Mouse (Mus musculus) hindbrain, embryonic 14.5 days (tissue): ENCODE measurements around the gene Gm49387. TPM values are rescaled to one million over a fixed set of nuclear protein-coding genes. Genes with fewer than 3 reads are reported as not detected.

Experiments used
- ATAC-seq: fragments of 200-750 bp; cut with Nextera tagmentation; 2 replicates; pipeline ENCODE4 v1.8.0; 2017; ENCODE audit warnings: moderate number of reproducible peaks, mild to moderate bottlenecking, moderate TSS enrichment, moderate library complexity; ENCODE audit not compliant: low FRiP score
- DNase-seq: peaks from one replicate; pipeline ENCODE4 v3.0.0-alpha.2; 2015; ENCODE audit warnings: low spot score
- H3K27ac ChIP-seq: fragments of 300-500 bp; sonication (generic); 2 replicates; pipeline ENCODE4 v1.5.1; 2014; ENCODE audit warnings: mild to moderate bottlenecking, moderate library complexity
- H3K27me3 ChIP-seq: fragments of 300-500 bp; sonication (generic); 2 replicates; pipeline ENCODE4 v1.6.1; 2014; ENCODE audit warnings: mild to moderate bottlenecking, low read length, mixed read lengths; ENCODE audit not compliant: control insufficient read depth, insufficient read depth
- H3K36me3 ChIP-seq: fragments of 300-500 bp; sonication (generic); replicated peaks from 2 replicates; pipeline ENCODE4 v1.6.1; 2014; ENCODE audit not compliant: control insufficient read depth, insufficient read depth
- H3K4me1 ChIP-seq: fragments of 300-500 bp; sonication (generic); replicated peaks from 2 replicates; pipeline ENCODE4 v1.6.1; 2014; ENCODE audit warnings: antibody characterized with exemption, low read length, mixed read lengths; ENCODE audit not compliant: control insufficient read depth, insufficient read depth
- H3K4me2 ChIP-seq: fragments of 300-500 bp; sonication (generic); replicated peaks from 2 replicates; pipeline ENCODE4 v1.6.1; 2014; ENCODE audit warnings: mild to moderate bottlenecking, moderate library complexity
- H3K4me3 ChIP-seq: fragments of 300-500 bp; sonication (generic); replicated peaks from 2 replicates; pipeline ENCODE4 v1.5.1; 2014; ENCODE audit warnings: mild to moderate bottlenecking, low read length
- H3K9ac ChIP-seq: fragments of 300-500 bp; sonication (generic); 2 replicates; pipeline ENCODE4 v1.6.1; 2014
- H3K9me3 ChIP-seq: fragments of 300-500 bp; sonication (generic); 2 replicates; pipeline ENCODE4 v1.6.1; 2016; ENCODE audit warnings: low read length; ENCODE audit not compliant: control insufficient read depth
- WGBS: fragments of 180-500 bp; shearing (Covaris S2); extraction: QIAGEN DNeasy Blood & Tissue Kit; methylation state at CpG from one replicate; pipeline ENCODE4 v1.1.7; 2014; 5-methylcytosine and 5-hydroxymethylcytosine counted together
- polyA plus RNA-seq: library from polyadenylated mRNA; unstranded; fragments of >200 nt; fragmentation: Nextera tagmentation; extraction: Ambion mirVana; gene quantifications from 2 replicates; pipeline ENCODE4 v1.2.1, GENCODE M21; 2014

The Gm49387 gene
- polyA plus RNA-seq, 1 experiment from 2014 or later = not detected

DNA sequence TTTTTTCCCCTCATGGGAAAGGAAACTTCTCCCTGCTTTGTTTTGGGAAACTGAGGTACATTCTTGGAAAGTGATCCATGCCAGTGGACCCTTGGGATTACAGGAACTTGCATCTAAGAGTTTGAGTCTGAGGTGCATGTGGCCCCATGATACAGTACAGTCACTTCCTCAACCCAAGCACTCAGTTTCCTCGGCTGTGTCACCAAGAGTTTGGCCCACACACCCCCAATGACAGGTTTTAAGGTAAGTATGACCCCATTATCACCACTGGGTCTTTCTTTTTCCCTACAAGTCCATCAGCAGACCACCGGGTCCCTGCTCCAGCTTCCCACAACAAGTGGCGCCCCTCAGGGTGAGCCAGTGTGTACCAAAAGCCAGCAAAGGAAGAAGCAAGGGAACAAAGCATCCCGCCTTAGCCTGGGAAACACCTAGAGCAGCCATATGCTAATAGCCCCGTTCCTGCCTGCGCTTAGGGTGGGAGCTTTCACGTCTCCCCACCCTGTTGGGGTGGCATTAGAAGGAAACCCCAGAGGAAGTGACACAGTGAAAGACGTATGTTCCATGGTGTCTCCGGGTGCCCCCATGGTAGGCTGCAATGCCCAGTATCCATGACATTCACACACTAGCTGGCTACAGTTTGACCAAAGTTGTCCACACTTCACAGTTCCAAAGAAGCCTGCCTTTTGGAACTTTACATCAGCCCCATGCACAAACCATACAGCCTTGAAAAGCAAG is 84.0 kb downstream of the Gm49387 start:
- WGBS = 86% methylated on average over 9 of the region's 9 CpGs
- ATAC-seq (no peak), DNase-seq (no peak)
- no peak overlapping the region for H3K27ac ChIP-seq
- no peak overlapping the region for H3K4me3 ChIP-seq
- no peaks in the 10 kb centered on the region for H3K36me3 ChIP-seq
- no peak overlapping the region for H3K9ac ChIP-seq
- H3K4me1 ChIP-seq = no peaks in the 10 kb centered on the region
- no peaks in the 10 kb centered on the region for H3K9me3 ChIP-seq
- no peaks in the 10 kb centered on the region for H3K27me3 ChIP-seq
- H3K4me2 ChIP-seq = no peak overlapping the region

DNA sequence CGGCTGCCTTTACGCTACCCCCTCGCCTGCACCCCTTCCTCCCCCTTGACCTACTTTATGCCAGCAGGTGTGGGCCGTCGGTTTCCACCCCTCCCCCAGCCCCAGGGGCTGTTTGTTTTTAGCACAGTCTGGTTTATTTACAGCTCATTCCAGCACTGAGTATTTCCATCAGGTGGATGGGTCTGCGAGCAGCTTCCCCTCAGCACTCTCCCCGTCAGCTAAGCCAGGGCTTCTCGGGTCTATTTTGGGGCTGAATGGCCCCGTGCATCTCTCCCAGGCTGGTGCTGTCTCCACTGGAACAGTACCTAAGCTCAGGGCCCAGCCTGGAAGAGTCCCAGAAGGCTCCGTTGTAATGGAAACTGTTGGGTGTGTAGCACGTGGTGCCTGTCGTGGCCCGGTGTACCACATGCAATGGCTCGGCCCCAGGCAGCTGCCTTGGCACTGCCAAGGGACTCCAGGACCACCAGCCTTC is 84.7 kb downstream of the Gm49387 start:
- 77% methylated on average over 14 of the region's 14 CpGs for WGBS
- Histone ChIP-seq H3K36me3 (no peaks in the 10 kb centered on the region), H3K4me2 (no peak overlapping the region), H3K9me3 (no peaks in the 10 kb centered on the region), H3K27ac (no peak overlapping the region), H3K27me3 (no peaks in the 10 kb centered on the region), H3K9ac (no peak overlapping the region), H3K4me3 (no peak overlapping the region), H3K4me1 (no peaks in the 10 kb centered on the region)
- ATAC-seq (no peak), DNase-seq (no peak)

DNA sequence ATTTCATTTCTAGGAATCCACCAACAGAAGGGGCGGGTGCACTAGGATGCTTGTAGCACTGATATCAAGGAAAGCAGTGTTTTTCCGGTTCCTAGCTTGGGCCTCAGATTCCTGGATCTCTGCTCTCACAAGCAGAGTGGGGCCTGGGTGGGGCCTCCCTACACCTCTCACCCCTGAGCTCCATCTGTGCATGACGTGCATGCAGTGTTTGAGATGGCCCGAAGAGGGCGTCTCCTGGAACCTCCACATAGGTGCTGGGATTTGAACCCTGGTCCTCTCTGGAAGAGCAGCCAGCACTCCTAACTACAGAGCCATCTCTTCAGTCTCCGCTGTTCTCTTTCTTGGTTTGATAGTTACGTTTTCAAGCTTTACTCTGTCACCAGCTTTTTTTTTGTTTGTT is 85.7 kb downstream of the Gm49387 start:
- no peaks in the 10 kb centered on the region for H3K36me3 ChIP-seq
- H3K27me3 ChIP-seq = no peaks in the 10 kb centered on the region
- no peaks in the 10 kb centered on the region for H3K9me3 ChIP-seq
- no peaks in the 10 kb centered on the region for H3K4me1 ChIP-seq
- H3K4me2 ChIP-seq = no peak overlapping the region
- 92% methylated on average over 7 of the region's 7 CpGs for WGBS
- H3K9ac ChIP-seq = no peak overlapping the region
- no peak for ATAC-seq
- DNase-seq = no peak
- no peak overlapping the region for H3K4me3 ChIP-seq
- no peak overlapping the region for H3K27ac ChIP-seq

DNA sequence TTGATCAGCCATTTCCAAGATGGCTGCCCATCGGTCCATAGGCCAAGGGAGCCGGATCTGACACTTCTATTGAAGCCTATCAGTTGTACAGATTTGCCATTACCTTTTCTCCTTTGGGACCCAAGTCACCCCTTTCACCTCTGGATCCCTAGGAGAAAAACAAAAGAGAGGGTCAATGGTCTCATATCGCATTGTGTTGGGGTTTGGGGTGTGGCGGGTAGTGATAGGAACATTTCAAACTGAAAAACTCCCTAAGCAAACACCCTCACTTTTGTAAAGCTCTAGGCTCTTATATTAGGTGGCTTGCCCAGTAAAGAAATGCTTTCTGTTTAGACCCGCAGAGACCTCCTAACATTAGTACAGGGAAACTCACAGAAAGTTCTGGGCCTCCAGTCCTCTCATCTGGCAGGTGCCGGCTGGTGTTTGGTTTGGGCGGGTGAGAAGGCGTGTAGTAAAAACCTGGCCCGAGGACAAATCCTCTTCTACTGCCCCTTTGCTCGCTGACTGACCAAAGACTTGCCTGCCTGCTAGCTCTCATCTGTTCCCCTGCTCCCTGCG is 96.7 kb downstream of the Gm49387 start:
- Histone ChIP-seq H3K4me1 (no peaks in the 10 kb centered on the region), H3K36me3 (no peaks in the 10 kb centered on the region), H3K9ac (no peak overlapping the region), H3K4me3 (no peak overlapping the region), H3K4me2 (no peak overlapping the region), H3K9me3 (no peaks in the 10 kb centered on the region), H3K27ac (no peak overlapping the region), H3K27me3 (no peaks in the 10 kb centered on the region)
- no peak for ATAC-seq
- no peak for DNase-seq
- WGBS = 88% methylated on average over 11 of the region's 11 CpGs

DNA sequence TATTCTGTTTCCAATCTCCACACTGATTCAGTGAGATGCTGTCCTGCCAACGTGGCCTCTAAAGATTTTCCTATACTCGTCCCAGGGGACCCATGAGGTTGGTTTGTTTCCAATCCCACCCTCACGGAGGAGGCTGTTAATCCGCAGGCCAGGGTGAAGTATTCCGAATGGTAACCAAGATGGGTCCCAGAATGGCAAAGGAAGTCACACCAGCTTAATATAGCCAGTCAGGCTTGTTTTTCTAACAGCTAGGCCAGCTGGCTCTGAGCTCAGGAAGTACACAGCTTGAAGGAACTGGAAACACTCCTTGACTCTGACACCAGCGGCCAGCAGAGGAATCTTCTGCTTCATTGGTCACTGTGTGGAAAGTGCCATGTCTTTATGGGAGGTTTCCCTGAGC is 103.4 kb downstream of the Gm49387 start:
- Histone ChIP-seq H3K9me3 (no peaks in the 10 kb centered on the region), H3K27ac (no peak overlapping the region), H3K36me3 (no peaks in the 10 kb centered on the region), H3K4me1 (no peaks in the 10 kb centered on the region), H3K9ac (no peak overlapping the region), H3K4me2 (no peak overlapping the region), H3K27me3 (no peaks in the 10 kb centered on the region), H3K4me3 (no peak overlapping the region)
- ATAC-seq (no peak), DNase-seq (no peak)
- WGBS = 76% methylated on average over 6 of the region's 6 CpGs

DNA sequence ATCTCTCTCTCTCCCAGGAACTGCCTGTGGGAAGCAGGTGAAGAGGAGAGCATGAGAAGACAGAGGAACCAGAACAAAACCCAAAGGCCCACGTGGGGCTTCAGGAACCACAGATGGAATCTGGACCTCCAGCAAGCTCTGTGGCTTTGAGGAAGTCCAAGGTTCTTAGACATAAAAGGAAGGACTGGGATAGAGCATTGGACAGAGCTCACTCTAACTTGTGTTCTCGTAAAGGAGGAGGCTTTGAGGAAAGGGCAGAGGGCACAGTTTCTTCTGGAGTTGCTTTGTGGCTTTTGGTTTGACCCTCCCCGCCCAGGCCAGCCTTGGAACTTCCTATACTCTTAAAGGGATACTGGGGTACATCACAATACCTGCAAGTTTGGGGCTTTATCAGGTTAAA is 108.0 kb downstream of the Gm49387 start:
- Histone ChIP-seq H3K4me1 (no peaks in the 10 kb centered on the region), H3K27ac (no peak overlapping the region), H3K9ac (no peak overlapping the region), H3K27me3 (no peaks in the 10 kb centered on the region), H3K4me2 (no peak overlapping the region), H3K9me3 (no peaks in the 10 kb centered on the region), H3K4me3 (no peak overlapping the region), H3K36me3 (no peaks in the 10 kb centered on the region)
- 62% methylated on average over 3 of the region's 3 CpGs for WGBS
- ATAC-seq (no peak), DNase-seq (no peak)

DNA sequence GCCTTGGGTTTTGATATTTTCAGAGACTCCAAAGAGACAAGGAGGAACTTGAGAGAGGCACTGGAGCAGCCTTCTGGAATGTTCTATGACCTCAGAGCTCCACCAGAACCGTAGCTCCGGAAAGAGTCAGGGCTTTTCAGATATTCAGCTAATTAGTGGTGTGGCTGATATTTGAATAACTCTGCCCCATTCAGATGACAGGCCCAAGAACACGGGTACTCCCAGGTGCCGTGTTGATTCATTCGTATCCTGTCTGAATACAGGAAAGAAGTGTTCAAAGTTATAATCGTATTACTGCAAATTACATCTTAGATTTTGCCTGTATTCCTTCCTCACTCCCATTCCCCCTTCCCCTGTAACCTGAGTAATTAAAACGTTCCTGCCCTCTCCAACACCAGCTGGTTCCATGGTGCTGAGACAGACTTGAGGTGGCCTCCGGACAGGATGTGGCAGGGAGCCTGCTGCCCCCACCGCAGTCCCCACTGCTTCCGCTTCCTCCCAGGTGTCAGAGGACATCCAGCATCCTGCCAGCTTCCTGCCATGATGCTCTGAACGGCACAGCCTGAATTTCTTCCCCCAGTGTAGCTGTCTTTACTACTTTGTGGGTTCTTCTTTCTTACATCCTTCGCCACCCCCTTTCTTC is 109.1 kb downstream of the Gm49387 start:
- Histone ChIP-seq H3K4me2 (no peak overlapping the region), H3K27me3 (no peaks in the 10 kb centered on the region), H3K4me1 (no peaks in the 10 kb centered on the region), H3K9ac (no peak overlapping the region), H3K9me3 (no peaks in the 10 kb centered on the region), H3K36me3 (no peaks in the 10 kb centered on the region), H3K27ac (no peak overlapping the region), H3K4me3 (no peak overlapping the region)
- DNase-seq (no peak), ATAC-seq (no peak)
- 75% methylated on average over 12 of the region's 12 CpGs for WGBS

DNA sequence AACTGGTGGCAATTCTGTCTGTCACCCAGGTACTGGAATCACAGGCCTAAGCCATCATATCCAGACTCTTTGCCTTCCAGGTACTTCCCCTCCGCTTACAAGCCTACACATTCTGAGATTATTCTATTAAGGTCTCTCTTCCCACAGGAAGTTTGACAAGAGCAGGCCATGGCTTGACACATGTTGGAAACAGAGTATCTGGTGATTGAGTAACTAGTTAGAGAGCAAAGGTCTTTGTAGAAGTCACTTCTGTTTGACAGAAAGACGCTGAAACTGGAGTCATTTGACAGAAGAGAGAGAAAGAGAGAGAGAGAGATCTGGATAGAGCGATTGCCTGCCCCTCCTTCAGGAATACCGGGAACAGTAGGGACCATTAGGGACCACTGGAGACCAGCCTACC is 109.8 kb downstream of the Gm49387 start:
- no peak for DNase-seq
- Histone ChIP-seq H3K4me1 (no peaks in the 10 kb centered on the region), H3K9ac (no peak overlapping the region), H3K9me3 (no peaks in the 10 kb centered on the region), H3K27me3 (no peaks in the 10 kb centered on the region), H3K36me3 (no peaks in the 10 kb centered on the region), H3K4me3 (no peak overlapping the region), H3K27ac (no peak overlapping the region), H3K4me2 (no peak overlapping the region)
- WGBS = 92% methylated on average over 4 of the region's 4 CpGs
- no peak for ATAC-seq

DNA sequence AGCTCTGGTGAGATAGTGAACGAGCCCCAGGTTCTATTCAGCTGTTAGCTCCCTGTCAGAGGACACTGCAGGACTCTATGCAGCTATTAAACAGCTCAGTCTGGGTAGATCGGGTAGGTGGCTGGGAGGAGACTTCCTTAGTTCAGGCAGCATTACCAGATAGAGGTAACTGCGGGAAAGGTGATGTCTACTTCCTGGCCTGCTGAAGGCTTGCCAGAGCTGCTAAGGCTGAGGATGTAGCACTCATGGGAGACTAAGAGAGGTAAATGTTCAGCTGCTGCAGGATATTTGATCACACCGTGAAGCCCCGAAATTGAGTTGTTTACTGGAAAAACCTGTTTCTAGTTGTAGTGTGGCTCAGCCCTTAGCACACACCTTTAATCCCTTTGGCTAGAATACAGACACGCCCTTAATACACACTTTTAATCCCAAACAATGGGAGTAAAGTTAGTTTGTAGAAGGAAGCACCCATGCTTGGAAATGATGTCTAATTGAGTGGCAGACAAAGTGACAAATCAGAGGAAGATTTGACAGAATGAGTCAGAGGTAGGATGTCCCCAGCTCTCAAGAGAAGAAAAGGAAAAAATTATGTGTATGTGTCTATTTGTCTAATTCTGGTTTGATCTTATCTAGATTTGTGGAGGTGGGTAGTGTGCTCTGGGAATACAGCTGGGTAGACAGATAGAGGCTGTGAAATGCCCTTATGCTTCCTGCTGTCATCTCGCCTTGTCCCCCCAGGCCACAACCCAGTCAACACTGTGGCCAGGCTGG is 115.5 kb downstream of the Gm49387 start:
- Histone ChIP-seq H3K9ac (no peak overlapping the region), H3K9me3 (no peaks in the 10 kb centered on the region), H3K4me3 (no peak overlapping the region), H3K27ac (no peak overlapping the region), H3K27me3 (no peaks in the 10 kb centered on the region), H3K4me2 (no peak overlapping the region), H3K36me3 (no peaks in the 10 kb centered on the region), H3K4me1 (no peaks in the 10 kb centered on the region)
- no peak for ATAC-seq
- WGBS = 85% methylated on average over 7 of the region's 7 CpGs
- no peak for DNase-seq
